Mouse (Mus musculus) midbrain, embryonic 14.5 days (tissue): ENCODE data around the gene Tagap1. TPM values are rescaled to one million over a fixed set of nuclear protein-coding genes. Genes with fewer than 3 reads are reported as not detected.
A peak's percentile ranks its signal among the peaks of the same experiment; 100 is the strongest.
"Not testable (repeated sequence)": the region's sequence is repeated elsewhere in the genome, so short reads cannot be mapped to it uniquely, and the experiment has no call there.

Experiments
- ATAC-seq: fragments of 200-750 bp; cut with Nextera tagmentation; 2 replicates; pipeline ENCODE4 v1.8.0; 2017; ENCODE audit warnings: moderate number of reproducible peaks, moderate library complexity; ENCODE audit not compliant: low FRiP score, low TSS enrichment
- DNase-seq: peaks from one replicate; pipeline ENCODE4 v3.0.0-alpha.2; 2015
- H3K27ac ChIP-seq: fragments of 300-500 bp; sonication (generic); replicated peaks from 2 replicates; pipeline ENCODE4 v1.5.1; 2014; ENCODE audit warnings: mild to moderate bottlenecking, low read depth, low read length, moderate library complexity
- H3K27me3 ChIP-seq: fragments of 300-500 bp; sonication (generic); 2 replicates; pipeline ENCODE4 v1.6.1; 2014; ENCODE audit warnings: low read length, control low read depth, mixed read lengths; ENCODE audit not compliant: control insufficient read depth, insufficient read depth
- H3K36me3 ChIP-seq: fragments of 300-500 bp; sonication (generic); 2 replicates; pipeline ENCODE4 v1.6.1; 2014; ENCODE audit warnings: low read length, control low read depth; ENCODE audit not compliant: control insufficient read depth, insufficient read depth
- H3K4me1 ChIP-seq: fragments of 300-500 bp; sonication (generic); 2 replicates; pipeline ENCODE4 v1.6.1; 2014; ENCODE audit warnings: mild to moderate bottlenecking, antibody characterized with exemption, low read length, control low read depth; ENCODE audit not compliant: control insufficient read depth, insufficient read depth
- H3K4me2 ChIP-seq: fragments of 300-500 bp; sonication (generic); 2 replicates; pipeline ENCODE4 v1.6.1; 2014; ENCODE audit warnings: mild to moderate bottlenecking, low read length, moderate library complexity
- H3K4me3 ChIP-seq: fragments of 300-500 bp; sonication (generic); replicated peaks from 2 replicates; pipeline ENCODE4 v1.5.1; 2014; ENCODE audit warnings: low read depth, low read length
- H3K9ac ChIP-seq: fragments of 300-500 bp; sonication (generic); replicated peaks from 2 replicates; pipeline ENCODE4 v1.6.1; 2014; ENCODE audit warnings: mild to moderate bottlenecking, low read length, moderate library complexity
- H3K9me3 ChIP-seq: fragments of 300-500 bp; sonication (generic); 2 replicates; pipeline ENCODE4 v1.6.1; 2016; ENCODE audit warnings: low read length, control low read depth, mixed read lengths; ENCODE audit not compliant: control insufficient read depth
- WGBS: fragments of 180-500 bp; shearing (Covaris S2); extraction: QIAGEN DNeasy Blood & Tissue Kit; methylation state at CpG from one replicate; pipeline ENCODE4 v1.1.7; 2014; 5-methylcytosine and 5-hydroxymethylcytosine counted together
- polyA plus RNA-seq: library from polyadenylated mRNA; unstranded; fragments of >200 nt; fragmentation: Nextera tagmentation; extraction: Ambion mirVana; gene quantifications from 2 replicates; pipeline ENCODE4 v1.2.1, GENCODE M21; 2014

Tagap1 gene
- polyA plus RNA-seq, 1 experiment from 2014 or later, result 70.2 TPM

- DNase-seq, H3K27ac ChIP-seq, H3K36me3 ChIP-seq, H3K9me3 ChIP-seq, H3K4me1 ChIP-seq, ATAC-seq, H3K4me2 ChIP-seq, H3K4me3 ChIP-seq, H3K27me3 ChIP-seq, H3K9ac ChIP-seq: not testable (repeated sequence)
- WGBS, result 86% methylated on average over 8 of the region's 8 CpGs
Measured at GRCm38 (mm10) chr17:6996826-6997225, 35.9 kb upstream of the Tagap1 start.

DNA sequence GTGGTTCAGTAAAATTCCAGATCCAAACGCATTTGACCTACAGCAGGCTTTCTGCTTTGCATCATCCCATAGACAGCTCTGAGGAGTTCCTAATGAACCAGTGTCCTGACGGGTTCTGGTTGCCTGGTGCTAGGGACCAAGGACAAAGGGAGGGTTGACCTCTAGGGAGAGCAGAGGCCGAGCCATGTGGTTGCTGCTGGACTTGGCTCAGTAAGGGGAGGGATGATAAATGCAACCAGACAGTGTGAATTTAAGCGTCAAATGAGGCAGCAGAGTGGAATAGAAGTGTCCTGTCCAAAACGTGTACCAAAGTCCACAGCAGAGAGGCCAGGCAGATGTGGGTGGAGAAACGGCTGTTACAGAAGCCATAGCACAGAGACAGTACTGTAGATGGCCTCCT is 34.5 kb upstream of the Tagap1 start:
- ATAC-seq, H3K4me2 ChIP-seq, H3K4me1 ChIP-seq, H3K36me3 ChIP-seq, DNase-seq, H3K27me3 ChIP-seq, H3K9ac ChIP-seq, H3K9me3 ChIP-seq, H3K4me3 ChIP-seq, H3K27ac ChIP-seq: not testable (repeated sequence)
- WGBS, result no CpG with 5 or more reads among the region's 6 CpGs

GRCm38 (mm10) chr17:6986118-6986517 is 25.2 kb upstream of the Tagap1 start:
- not testable (repeated sequence) for ATAC-seq, H3K36me3 ChIP-seq, H3K27ac ChIP-seq, H3K4me3 ChIP-seq, H3K9me3 ChIP-seq, DNase-seq, H3K4me2 ChIP-seq, H3K27me3 ChIP-seq, H3K9ac ChIP-seq, H3K4me1 ChIP-seq
- WGBS, result 100% methylated on average over 1 of the region's 1 CpGs

- H3K4me1 ChIP-seq, DNase-seq, H3K27ac ChIP-seq, H3K4me2 ChIP-seq, H3K9me3 ChIP-seq, H3K36me3 ChIP-seq, H3K27me3 ChIP-seq, H3K4me3 ChIP-seq, ATAC-seq, H3K9ac ChIP-seq: not testable (repeated sequence)
- 94% methylated on average over 5 of the region's 8 CpGs for WGBS
Measured at GRCm38 (mm10) chr17:6980144-6980543, 19.2 kb upstream of the Tagap1 start.

DNA sequence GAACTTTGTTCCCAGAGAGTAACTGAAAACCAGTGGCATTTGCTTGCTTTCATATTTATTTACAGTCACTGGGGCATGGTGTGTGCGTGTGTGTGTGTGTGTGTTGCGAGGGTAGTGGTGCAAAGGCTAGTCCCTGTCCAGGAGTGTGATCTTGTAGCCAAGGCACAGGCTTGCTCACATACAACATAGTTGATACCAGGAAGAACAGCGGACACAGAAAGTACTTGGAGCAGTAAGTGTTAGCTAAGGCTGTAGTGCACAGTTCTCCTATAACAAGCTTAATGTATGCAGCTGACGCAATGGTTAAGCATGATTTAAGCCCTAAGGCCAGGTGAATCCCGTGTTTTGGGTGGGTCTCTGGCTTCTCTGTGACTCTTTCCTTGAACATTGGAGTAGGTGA is 18.4 kb upstream of the Tagap1 start:
- ATAC-seq, result 0 out of 2 replicates have a peak, but pooled peaks have one; percentile 9
- not testable (repeated sequence) for H3K27ac ChIP-seq, H3K27me3 ChIP-seq, H3K36me3 ChIP-seq, H3K9me3 ChIP-seq, H3K4me1 ChIP-seq, H3K9ac ChIP-seq
- peak; percentile 1 for DNase-seq
- Histone ChIP-seq H3K4me3 (peak overlapping the region; percentile 43), H3K4me2 (peak overlapping the region; percentile 59)
- WGBS, result 13% methylated on average over 4 of the region's 5 CpGs

DNA sequence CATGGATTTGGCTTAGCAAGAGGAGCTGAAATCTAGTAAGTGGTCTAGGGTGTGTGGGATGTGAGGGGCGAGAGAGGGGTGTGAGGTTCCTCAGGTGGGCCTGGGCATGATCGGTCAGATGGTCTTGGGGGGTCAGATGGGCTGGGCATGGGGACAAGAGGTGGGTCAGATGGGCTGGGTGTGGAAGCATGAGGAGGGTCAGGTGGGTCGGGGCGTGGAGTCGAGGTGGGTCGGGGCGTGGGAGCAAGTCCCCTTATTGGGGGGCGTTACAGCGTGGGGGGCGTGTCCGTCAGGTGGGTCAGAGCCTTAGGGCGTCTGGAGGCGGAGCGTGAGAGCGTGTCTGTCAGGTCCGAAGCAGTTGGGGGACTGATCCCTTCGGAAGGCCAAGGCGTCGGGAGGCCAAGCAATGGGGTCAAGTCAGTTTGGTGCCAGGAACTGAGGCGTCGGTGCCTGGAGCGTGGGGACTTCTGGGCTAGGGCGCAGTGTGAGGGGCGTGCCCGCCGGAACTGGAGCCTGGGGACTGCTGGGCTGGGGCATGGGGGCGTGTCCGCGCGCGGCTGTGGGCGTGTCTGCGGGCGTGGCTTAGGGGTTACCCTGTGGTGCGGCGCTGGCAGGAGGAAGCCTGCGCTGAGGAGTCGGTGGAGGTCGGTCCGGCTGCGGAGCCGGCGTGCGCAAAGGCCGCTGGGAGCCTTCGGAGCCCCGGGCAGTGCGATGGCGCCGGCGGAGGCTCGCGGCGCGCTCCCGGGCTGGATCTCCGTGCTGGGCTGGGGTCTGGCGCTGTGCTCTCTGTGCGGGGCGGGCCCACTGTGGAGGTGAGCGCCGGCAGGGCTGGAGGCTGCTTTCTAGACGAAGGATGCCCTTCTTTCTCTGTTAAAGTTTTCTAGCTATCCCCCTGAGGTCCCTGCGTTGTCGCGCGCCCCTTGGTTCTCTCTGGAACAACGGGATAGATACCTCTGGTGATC is 17.6 kb upstream of the Tagap1 start, which contains the start of gene Gm49721:
Gene Gm49721, plus strand, starts transcription at position 618 of the 962 bp plus-strand sequence.
- H3K9me3 ChIP-seq, H3K36me3 ChIP-seq, H3K4me1 ChIP-seq, H3K27ac ChIP-seq, H3K27me3 ChIP-seq: not testable (repeated sequence)
- peak within 1 kb of the TSS; percentile 59 for H3K4me2 ChIP-seq
- peak; percentile 97 for ATAC-seq
- peak within 1 kb of the TSS; percentile 43 for H3K4me3 ChIP-seq
- H3K9ac ChIP-seq, result peak within 1 kb of the TSS; percentile 44; the same call in 1 of the 2 replicates
- under 1% methylated on average over 26 of the region's 68 CpGs for WGBS
- peak; percentile 44 for DNase-seq

DNA sequence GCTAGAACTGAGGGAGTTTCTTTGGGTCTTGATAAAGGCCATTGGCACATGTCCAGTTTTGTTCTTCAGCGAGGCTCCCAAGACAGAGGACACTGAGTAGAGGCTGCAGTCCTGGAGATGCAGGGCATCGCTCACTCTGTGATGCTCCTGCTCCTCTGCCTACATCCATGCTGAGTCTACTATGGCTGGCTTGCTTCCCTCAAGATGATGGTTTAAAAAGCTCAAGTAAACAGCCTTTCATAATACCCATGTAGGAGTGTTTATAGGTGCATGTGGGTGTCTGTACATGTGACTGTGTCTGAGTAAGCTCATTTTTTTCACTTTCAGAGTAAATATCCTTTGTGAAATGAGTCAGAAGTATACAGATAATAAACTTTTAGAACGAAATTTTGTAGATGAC is 14.0 kb upstream of the Tagap1 start:
- not testable (repeated sequence) for H3K4me1 ChIP-seq, H3K27me3 ChIP-seq, DNase-seq, H3K9ac ChIP-seq, H3K4me2 ChIP-seq, H3K36me3 ChIP-seq, H3K9me3 ChIP-seq, ATAC-seq, H3K4me3 ChIP-seq, H3K27ac ChIP-seq
- 70% methylated on average over 3 of the region's 3 CpGs for WGBS

DNA sequence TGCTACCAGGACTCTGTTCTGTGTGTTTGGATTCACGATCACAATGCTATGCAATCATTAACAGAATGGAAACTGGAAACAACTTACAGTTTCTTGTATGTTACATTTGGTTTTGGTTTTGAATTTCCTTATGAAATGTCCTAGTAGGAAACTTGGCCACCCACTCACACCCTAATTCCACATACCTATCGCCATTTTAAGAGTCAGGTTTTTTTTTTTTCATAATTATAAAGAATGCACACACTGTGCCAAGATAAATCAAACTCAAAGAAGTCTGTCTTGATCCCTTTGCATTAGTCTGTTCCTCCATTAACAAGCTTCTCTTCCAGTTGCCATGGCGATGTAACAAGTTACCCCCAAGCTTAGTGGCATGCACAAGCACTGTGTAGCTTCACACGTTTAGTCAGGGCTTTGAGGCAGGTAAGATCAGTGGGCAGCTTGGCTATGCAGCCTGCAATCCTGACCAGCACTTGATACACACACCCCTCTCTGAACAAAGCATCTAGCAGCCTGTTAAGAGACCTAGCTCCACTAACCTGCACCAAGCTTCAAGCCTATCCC is 12.0 kb upstream of the Tagap1 start:
- not testable (repeated sequence) for DNase-seq, H3K9ac ChIP-seq, ATAC-seq, H3K27me3 ChIP-seq, H3K4me3 ChIP-seq, H3K9me3 ChIP-seq, H3K36me3 ChIP-seq, H3K4me2 ChIP-seq, H3K4me1 ChIP-seq, H3K27ac ChIP-seq
- 44% methylated on average over 3 of the region's 4 CpGs for WGBS
